Mouse (Mus musculus): ENCODE data around the gene Cyp4f13.

GRCm38 (mm10) chr17:32981361-32981760 lies 34.2 kb upstream of the Cyp4f13 start:
- TF ChIP-seq CTCF (IDR thresholded peaks at IDR 0.05; ENCODE audit: insufficient read depth, low read depth, low read length) (no peak), POLR2A (IDR thresholded peaks at IDR 0.05; ENCODE audit: insufficient read depth, low read depth, low read length) (no peak)

Measured in olfactory bulb, adult 2 months (tissue).